Mouse (Mus musculus): ENCODE data around the gene Fut2. TPM values are rescaled to one million over a fixed set of nuclear protein-coding genes. Genes with fewer than 3 reads are reported as not detected.

Fut2 gene
- polyA plus RNA-seq, 1 experiment from 2014 or later: 0.12 TPM

GRCm38 (mm10) chr7:45686841-45687240 lies 20.6 kb upstream of the Fut2 start:
- no peak overlapping the region for H3K4me2 ChIP-seq (ENCODE audit: low read depth, severe bottlenecking)

GRCm38 (mm10) chr7:45685811-45686210 lies 19.6 kb upstream of the Fut2 start:
- H3K36me3 ChIP-seq (ENCODE audit: control insufficient read depth, insufficient read depth, low read length): no peaks in the 10 kb centered on the region
- H3K9me3 ChIP-seq (ENCODE audit: control insufficient read depth, low read length): no peaks in the 10 kb centered on the region
- no peak overlapping the region for H3K27ac ChIP-seq (replicated peaks; ENCODE audit: low read depth, low read length)
- ATAC-seq (ENCODE audit: insufficient number of reproducible peaks, low FRiP score, low TSS enrichment, low read depth) (no peak), DNase-seq (ENCODE audit: low spot score) (no peak)
- no peak overlapping the region for H3K4me3 ChIP-seq (ENCODE audit: low read depth, low read length)
- H3K4me1 ChIP-seq (ENCODE audit: control insufficient read depth, insufficient read depth, low read length): peaks cover 5% of the 10 kb centered on the region
- H3K4me2 ChIP-seq (ENCODE audit: low read depth, severe bottlenecking): 0 out of 2 replicates have a peak overlapping the region, but pooled peaks have one; percentile 17
- 33% methylated on average over 10 of the region's 10 CpGs for WGBS
- H3K9ac ChIP-seq (ENCODE audit: low read length): 0 out of 2 replicates have a peak overlapping the region, but pooled peaks have one; percentile 27
- no peaks in the 10 kb centered on the region for H3K27me3 ChIP-seq (ENCODE audit: control insufficient read depth, insufficient read depth, low read length)

More at GRCm38 (mm10) chr7:45686841-45687240, 20.6 kb upstream of the Fut2 start:
- peaks cover 5% of the 10 kb centered on the region for H3K4me1 ChIP-seq (ENCODE audit: control insufficient read depth, insufficient read depth, low read length)
- H3K9ac ChIP-seq (ENCODE audit: low read length): no peak overlapping the region
- no peaks in the 10 kb centered on the region for H3K36me3 ChIP-seq (ENCODE audit: control insufficient read depth, insufficient read depth, low read length)
- ATAC-seq (ENCODE audit: insufficient number of reproducible peaks, low FRiP score, low TSS enrichment, low read depth) (no peak), DNase-seq (ENCODE audit: low spot score) (no peak)
- no peaks in the 10 kb centered on the region for H3K9me3 ChIP-seq (ENCODE audit: control insufficient read depth, low read length)
- 85% methylated on average over 3 of the region's 3 CpGs for WGBS
- no peak overlapping the region for H3K27ac ChIP-seq (replicated peaks; ENCODE audit: low read depth, low read length)
- H3K4me3 ChIP-seq (ENCODE audit: low read depth, low read length): no peak overlapping the region
- H3K27me3 ChIP-seq (ENCODE audit: control insufficient read depth, insufficient read depth, low read length): no peaks in the 10 kb centered on the region

- H3K9me3 ChIP-seq (ENCODE audit: control insufficient read depth, low read length): no peaks in the 10 kb centered on the region
- no peak within 1 kb of the TSS for H3K27ac ChIP-seq (replicated peaks; ENCODE audit: low read depth, low read length)
- no peak within 1 kb of the TSS for H3K4me2 ChIP-seq (ENCODE audit: low read depth, severe bottlenecking)
- ATAC-seq (ENCODE audit: insufficient number of reproducible peaks, low FRiP score, low TSS enrichment, low read depth) (no peak), DNase-seq (ENCODE audit: low spot score) (no peak)
- H3K27me3 ChIP-seq (ENCODE audit: control insufficient read depth, insufficient read depth, low read length): no peaks in the 10 kb centered on the region
- no peaks in the 10 kb centered on the region for H3K36me3 ChIP-seq (ENCODE audit: control insufficient read depth, insufficient read depth, low read length)
- H3K4me1 ChIP-seq (ENCODE audit: control insufficient read depth, insufficient read depth, low read length): peaks cover 5% of the 10 kb centered on the region
- H3K4me3 ChIP-seq (ENCODE audit: low read depth, low read length): no peak within 1 kb of the TSS
- WGBS: 70% methylated on average over 7 of the region's 7 CpGs
- H3K9ac ChIP-seq (ENCODE audit: low read length): no peak within 1 kb of the TSS
Observed at GRCm38 (mm10) chr7:45683396-45684050, 17.3 kb upstream of the Fut2 start, which contains the start of gene Ntn5. Ntn5 (plus strand) TSS chr7:45684022.

GRCm38 (mm10) chr7:45682144-45683126 lies 16.2 kb upstream of the Fut2 start:
- DNase-seq (ENCODE audit: low spot score): peak; percentile 97
- Histone ChIP-seq H3K9ac (ENCODE audit: low read length) (peak overlapping the region; percentile 45; the same call in 1 of the 2 replicates), H3K27ac (replicated peaks; ENCODE audit: low read depth, low read length) (no peak overlapping the region), H3K27me3 (ENCODE audit: control insufficient read depth, insufficient read depth, low read length) (no peaks in the 10 kb centered on the region), H3K4me2 (ENCODE audit: low read depth, severe bottlenecking) (peak overlapping the region; percentile 2; the same call in 1 of the 2 replicates), H3K4me3 (ENCODE audit: low read depth, low read length) (no peak overlapping the region), H3K4me1 (ENCODE audit: control insufficient read depth, insufficient read depth, low read length) (peaks cover 5% of the 10 kb centered on the region), H3K9me3 (ENCODE audit: control insufficient read depth, low read length) (no peaks in the 10 kb centered on the region), H3K36me3 (ENCODE audit: control insufficient read depth, insufficient read depth, low read length) (no peaks in the 10 kb centered on the region)
- ATAC-seq (ENCODE audit: insufficient number of reproducible peaks, low FRiP score, low TSS enrichment, low read depth): peak; percentile 56
- 34% methylated on average over 14 of the region's 14 CpGs for WGBS

GRCm38 (mm10) chr7:45681046-45681736 lies 15.0 kb upstream of the Fut2 start:
- H3K4me2 ChIP-seq (ENCODE audit: low read depth, severe bottlenecking): no peak overlapping the region
- no peak overlapping the region for H3K9ac ChIP-seq (ENCODE audit: low read length)
- 86% methylated on average over 8 of the region's 8 CpGs for WGBS
- H3K9me3 ChIP-seq (ENCODE audit: control insufficient read depth, low read length): no peaks in the 10 kb centered on the region
- no peak for DNase-seq (ENCODE audit: low spot score)
- H3K36me3 ChIP-seq (ENCODE audit: control insufficient read depth, insufficient read depth, low read length): no peaks in the 10 kb centered on the region
- H3K4me1 ChIP-seq (ENCODE audit: control insufficient read depth, insufficient read depth, low read length): peaks cover 3% of the 10 kb centered on the region
- no peak overlapping the region for H3K4me3 ChIP-seq (ENCODE audit: low read depth, low read length)
- ATAC-seq (ENCODE audit: insufficient number of reproducible peaks, low FRiP score, low TSS enrichment, low read depth): no peak
- H3K27me3 ChIP-seq (ENCODE audit: control insufficient read depth, insufficient read depth, low read length): no peaks in the 10 kb centered on the region
- no peak overlapping the region for H3K27ac ChIP-seq (replicated peaks; ENCODE audit: low read depth, low read length)

- WGBS: 81% methylated on average over 14 of the region's 14 CpGs
- Histone ChIP-seq H3K4me1 (ENCODE audit: control insufficient read depth, insufficient read depth, low read length) (no peaks in the 10 kb centered on the region), H3K9me3 (ENCODE audit: control insufficient read depth, low read length) (no peaks in the 10 kb centered on the region), H3K4me3 (ENCODE audit: low read depth, low read length) (no peak overlapping the region), H3K27ac (replicated peaks; ENCODE audit: low read depth, low read length) (no peak overlapping the region), H3K36me3 (ENCODE audit: control insufficient read depth, insufficient read depth, low read length) (no peaks in the 10 kb centered on the region), H3K9ac (ENCODE audit: low read length) (no peak overlapping the region), H3K27me3 (ENCODE audit: control insufficient read depth, insufficient read depth, low read length) (no peaks in the 10 kb centered on the region), H3K4me2 (ENCODE audit: low read depth, severe bottlenecking) (no peak overlapping the region)
- no peak for ATAC-seq (ENCODE audit: insufficient number of reproducible peaks, low FRiP score, low TSS enrichment, low read depth)
- DNase-seq (ENCODE audit: low spot score): no peak
Observed at GRCm38 (mm10) chr7:45679966-45680621, 13.9 kb upstream of the Fut2 start.

- DNase-seq (ENCODE audit: low spot score): no peak
- Histone ChIP-seq H3K4me1 (ENCODE audit: control insufficient read depth, insufficient read depth, low read length) (no peaks in the 10 kb centered on the region), H3K4me2 (ENCODE audit: low read depth, severe bottlenecking) (no peak overlapping the region), H3K4me3 (ENCODE audit: low read depth, low read length) (no peak overlapping the region), H3K9me3 (ENCODE audit: control insufficient read depth, low read length) (no peaks in the 10 kb centered on the region), H3K27me3 (ENCODE audit: control insufficient read depth, insufficient read depth, low read length) (no peaks in the 10 kb centered on the region), H3K36me3 (ENCODE audit: control insufficient read depth, insufficient read depth, low read length) (no peaks in the 10 kb centered on the region), H3K27ac (replicated peaks; ENCODE audit: low read depth, low read length) (no peak overlapping the region), H3K9ac (ENCODE audit: low read length) (no peak overlapping the region)
- no peak for ATAC-seq (ENCODE audit: insufficient number of reproducible peaks, low FRiP score, low TSS enrichment, low read depth)
- whole genome bisulfite sequencing: 93% methylated on average over 14 of the region's 14 CpGs
Observed at GRCm38 (mm10) chr7:45678513-45678912, 12.3 kb upstream of the Fut2 start.
